Mouse (Mus musculus) MEL (cell line): ENCODE measurements around the gene Fbxl21.

Source experiments
- CTCF ChIP-seq, 3 experiments: IDR thresholded peaks in 2 of 3; conservative IDR thresholded peaks in 1 of 3; 2 replicates each; pipeline ENCODE4 v1.5.1; 2011 to 2012; ENCODE audit warnings: low read length in 3 of 3, low read depth in 2 of 3, mild to moderate bottlenecking in 2 of 3, improper control_type of control experiment in 1 of 3, inconsistent platforms in 1 of 3, mixed read lengths in 1 of 3, moderate library complexity in 1 of 3; ENCODE audit not compliant: control insufficient read depth in 1 of 3, insufficient read depth in 1 of 3, poor library complexity in 1 of 3, severe bottlenecking in 1 of 3
- EP300 ChIP-seq, 2 experiments: IDR thresholded peaks; 2 replicates each; pipeline ENCODE4 v1.6.1; 2011; ENCODE audit warnings: improper control_type of control experiment in 2 of 2, low read length in 2 of 2, low read depth in 1 of 2, mild to moderate bottlenecking in 1 of 2
- GATA1 ChIP-seq: IDR thresholded peaks from 2 replicates; pipeline ENCODE4 v1.6.1; 2011; ENCODE audit warnings: low read depth, low read length, improper control_type of control experiment
- MEF2A ChIP-seq: IDR thresholded peaks from 2 replicates; pipeline ENCODE4 v1.6.1; 2014; ENCODE audit warnings: low read depth, mild to moderate bottlenecking, inconsistent platforms, low read length, improper control_type of control experiment; ENCODE audit not compliant: poor library complexity, insufficient replicate concordance, severe bottlenecking; ENCODE audit errors: extremely low read depth
- MXI1 ChIP-seq: IDR thresholded peaks from 2 replicates; pipeline ENCODE4 v1.6.1; 2011; ENCODE audit warnings: mild to moderate bottlenecking, low read depth, low read length, improper control_type of control experiment
- NRF1 ChIP-seq: IDR thresholded peaks from 2 replicates; pipeline ENCODE4 v1.6.1; 2014; ENCODE audit warnings: low read depth, mild to moderate bottlenecking, inconsistent platforms, low read length, improper control_type of control experiment, moderate library complexity; ENCODE audit not compliant: poor library complexity, insufficient read depth, severe bottlenecking
- POLR2A ChIP-seq, 2 experiments: IDR thresholded peaks; 2 replicates each; pipeline ENCODE4 v1.6.1; 2011 to 2012; ENCODE audit warnings: low read length in 2 of 2, mild to moderate bottlenecking in 2 of 2, control low read depth in 1 of 2, improper control_type of control experiment in 1 of 2, low read depth in 1 of 2, moderate library complexity in 1 of 2; ENCODE audit not compliant: control insufficient read depth in 1 of 2, insufficient read depth in 1 of 2, poor library complexity in 1 of 2
- SIN3A ChIP-seq: IDR thresholded peaks from 2 replicates; pipeline ENCODE4 v1.6.1; 2012; ENCODE audit warnings: low read length, improper control_type of control experiment, inconsistent platforms
- TAL1 ChIP-seq: IDR thresholded peaks from 2 replicates; pipeline ENCODE4 v1.6.1; 2012; ENCODE audit warnings: mild to moderate bottlenecking, inconsistent platforms, low read length, moderate library complexity, mixed read lengths
- USF1 ChIP-seq: IDR thresholded peaks from 2 replicates; pipeline ENCODE4 v1.6.1; 2014; ENCODE audit warnings: low read depth, mild to moderate bottlenecking, inconsistent platforms, low read length, improper control_type of control experiment, moderate library complexity

- no peak for TF ChIP-seq EP300 (IDR thresholded peaks at IDR 0.05; ENCODE audit: low read depth in 1 of 2, low read length in 2 of 2)
- TF ChIP-seq POLR2A (IDR thresholded peaks at IDR 0.05; ENCODE audit: control insufficient read depth in 1 of 2, insufficient read depth in 1 of 2, low read depth in 1 of 2, low read length in 2 of 2, poor library complexity in 1 of 2), result no peak
- no peak for TF ChIP-seq CTCF (IDR thresholded peaks at IDR 0.05 in 2 of 3, conservative IDR thresholded peaks at IDR 0.05 in 1 of 3; ENCODE audit: control insufficient read depth in 1 of 3, insufficient read depth in 1 of 3, low read depth in 2 of 3, low read length in 3 of 3, poor library complexity in 1 of 3, severe bottlenecking in 1 of 3)
- TF ChIP-seq GATA1, result no peak
- TF ChIP-seq USF1, result no peak
- no peak for TF ChIP-seq MXI1
- no peak for TF ChIP-seq MEF2A
- no peak for TF ChIP-seq NRF1
- no peak for TF ChIP-seq TAL1
- no peak for TF ChIP-seq SIN3A
Measured at GRCm38 (mm10) chr13:56528281-56528680, 6.0 kb downstream of the Fbxl21 start.
